Mouse (Mus musculus) cerebellum, adult 2 months (tissue): ENCODE measurements around the gene Suox.

Source experiments
- CTCF ChIP-seq: fragments of 200-500 bp; IDR thresholded peaks from 2 replicates; pipeline ENCODE4 v1.5.1; 2011; ENCODE audit warnings: low read depth, mild to moderate bottlenecking, control low read depth, low read length, moderate library complexity, borderline replicate concordance; ENCODE audit not compliant: insufficient read depth
- POLR2A ChIP-seq: fragments of 200-500 bp; IDR thresholded peaks from 2 replicates; pipeline ENCODE4 v1.6.1; 2011; ENCODE audit warnings: low read length, control low read depth, borderline replicate concordance; ENCODE audit not compliant: insufficient read depth

DNA sequence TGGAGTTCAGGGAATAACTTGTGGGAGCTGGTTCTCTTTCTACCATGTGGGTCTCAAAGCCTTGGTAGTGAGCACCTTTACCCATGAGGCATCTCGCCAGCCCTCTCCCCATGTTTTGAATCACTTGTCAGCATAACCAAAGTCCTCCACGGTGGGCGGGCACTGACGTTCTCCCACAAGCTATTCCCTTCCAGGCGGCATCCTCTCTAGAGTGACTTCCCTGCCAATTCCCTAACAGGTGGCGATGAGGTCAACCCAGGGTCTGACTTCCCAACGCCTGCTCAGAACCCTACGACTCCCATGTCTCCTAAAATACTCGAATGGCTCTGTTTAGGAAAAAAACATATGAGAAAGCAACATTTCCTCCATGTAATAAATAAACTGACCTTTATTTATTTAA is 16.0 kb downstream of the Suox start:
- TF ChIP-seq POLR2A (no peak), CTCF (no peak)
